Mouse (Mus musculus) retina, embryonic 14.5 days (tissue): ENCODE results near the gene Otogl.

Source experiments
- DNase-seq: peaks from one replicate; pipeline ENCODE4 v3.0.0-alpha.2; 2015; ENCODE audit warnings: low spot score

The Otogl gene

DNA sequence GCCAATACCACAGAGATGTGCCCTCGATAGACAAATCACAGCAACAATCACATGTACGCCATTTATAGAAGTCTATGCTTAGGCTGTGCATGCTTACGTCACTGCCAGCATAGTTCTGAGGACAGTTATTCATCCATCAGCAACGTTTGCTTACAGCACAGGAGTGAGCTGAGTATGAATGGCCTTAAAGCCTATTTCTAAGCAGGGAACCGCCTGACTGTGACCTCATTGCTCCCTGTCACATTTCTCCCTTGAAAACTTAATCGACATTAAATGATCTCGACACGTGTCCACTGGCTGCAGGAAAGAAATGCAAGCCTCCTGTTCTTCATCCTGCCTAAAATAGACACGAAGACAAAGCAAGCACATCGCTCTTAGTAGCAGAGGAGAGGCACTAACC lies 5.5 kb downstream of the Otogl start:
- peak; percentile 30 for DNase-seq

DNA sequence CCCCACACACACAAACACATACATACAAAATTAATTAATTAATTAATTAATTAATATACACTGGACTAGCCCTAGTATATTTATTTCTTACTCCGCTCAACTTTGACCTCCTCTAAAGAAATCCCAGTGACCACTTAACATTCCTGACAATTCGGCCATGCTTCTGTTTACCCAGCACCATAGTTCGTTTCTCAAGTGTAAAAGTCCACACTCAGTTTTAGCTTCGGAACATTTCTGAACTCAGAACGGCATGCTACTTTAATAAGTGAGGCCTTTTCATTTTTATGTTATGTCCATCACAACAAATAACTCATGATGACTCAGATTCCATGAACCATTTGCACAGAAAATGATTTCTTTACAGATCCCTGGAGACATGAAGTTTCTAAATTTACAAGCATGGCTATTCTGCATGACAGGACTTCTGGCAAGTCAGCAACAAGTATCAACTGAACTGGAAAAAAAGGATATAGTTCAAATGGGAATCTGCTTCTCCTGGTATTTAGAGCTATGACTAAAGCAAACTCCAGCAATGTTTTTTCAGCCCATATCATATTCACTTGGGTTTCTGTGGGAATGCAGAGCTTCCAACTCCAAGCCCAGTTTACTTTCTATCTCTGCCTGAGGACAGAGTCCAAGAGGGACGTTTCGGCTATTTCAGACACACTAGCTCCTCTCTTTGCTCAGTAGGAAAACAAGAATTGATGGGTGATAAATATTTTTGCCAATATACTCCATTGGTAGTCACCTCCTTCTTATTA lies 6.5 kb downstream of the Otogl start:
- DNase-seq = no peak

DNA sequence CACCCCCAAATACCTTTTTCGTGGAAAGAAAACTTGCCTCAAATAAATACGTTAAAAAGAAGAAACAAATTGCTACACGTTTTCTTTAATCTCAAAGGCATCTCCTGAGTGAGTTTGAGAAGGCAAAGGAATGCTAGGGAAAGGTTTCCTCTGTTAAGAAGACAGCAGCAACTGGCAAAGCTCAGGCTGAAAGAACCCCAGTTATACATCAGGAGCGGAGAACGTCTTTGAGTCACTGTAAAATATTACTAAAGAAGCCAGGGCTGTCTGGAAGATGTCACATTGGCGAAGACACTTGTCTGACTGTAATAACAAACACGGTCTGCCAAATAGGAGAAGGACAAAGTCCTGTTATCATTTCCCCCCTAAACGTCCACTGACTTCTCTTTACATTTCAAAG lies 10.0 kb downstream of the Otogl start:
- no peak for DNase-seq

DNA sequence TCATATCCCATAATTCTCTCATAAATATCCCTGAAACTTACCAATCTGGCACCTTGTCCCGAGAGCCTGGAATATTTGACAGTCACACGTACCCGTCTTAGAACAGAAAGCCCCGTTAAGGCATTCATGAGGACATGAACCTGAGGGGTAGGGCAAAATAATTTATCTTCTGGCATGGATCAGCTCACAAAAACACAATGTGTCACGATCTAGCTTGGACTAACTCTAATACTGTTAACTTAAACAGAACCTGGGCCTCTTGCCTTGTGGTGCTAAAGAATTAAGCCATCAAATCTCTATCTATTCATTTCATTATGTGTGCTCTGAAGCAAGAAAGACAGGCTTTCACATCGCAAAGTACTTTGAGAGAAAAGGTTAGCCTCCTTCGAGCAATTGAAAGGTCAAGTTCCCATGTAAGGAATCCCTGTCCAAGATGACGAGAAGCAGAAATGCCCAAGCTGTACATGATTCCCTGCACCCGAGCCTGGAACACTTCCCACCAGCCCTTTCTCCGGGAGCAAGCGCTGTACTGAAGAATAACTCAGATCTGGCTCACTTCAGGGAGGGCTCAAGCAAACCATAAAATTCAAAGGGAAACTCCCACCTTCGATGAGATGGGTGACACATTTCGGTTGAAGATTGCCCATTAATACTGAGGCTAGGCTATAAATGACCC lies 10.6 kb downstream of the Otogl start:
- no peak for DNase-seq

DNA sequence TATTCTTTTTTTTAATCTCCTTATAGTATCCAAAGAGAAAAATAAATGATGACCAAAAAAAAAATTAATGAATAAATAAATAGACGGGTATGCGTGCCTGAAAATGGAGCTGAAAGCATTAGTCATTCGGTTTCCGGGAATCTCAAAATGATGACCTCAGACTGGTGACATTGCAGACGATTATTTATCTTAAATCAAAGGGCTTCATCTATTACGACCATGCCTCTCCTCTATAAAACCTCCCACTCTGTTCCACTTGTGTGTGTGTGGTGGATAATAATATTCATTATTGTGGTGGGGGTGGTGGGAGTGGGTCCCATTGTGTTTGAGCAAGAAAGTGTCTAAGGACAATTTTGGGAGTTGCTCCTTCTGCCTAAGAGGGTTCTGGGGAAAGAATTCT lies 12.0 kb downstream of the Otogl start:
- DNase-seq = no peak

DNA sequence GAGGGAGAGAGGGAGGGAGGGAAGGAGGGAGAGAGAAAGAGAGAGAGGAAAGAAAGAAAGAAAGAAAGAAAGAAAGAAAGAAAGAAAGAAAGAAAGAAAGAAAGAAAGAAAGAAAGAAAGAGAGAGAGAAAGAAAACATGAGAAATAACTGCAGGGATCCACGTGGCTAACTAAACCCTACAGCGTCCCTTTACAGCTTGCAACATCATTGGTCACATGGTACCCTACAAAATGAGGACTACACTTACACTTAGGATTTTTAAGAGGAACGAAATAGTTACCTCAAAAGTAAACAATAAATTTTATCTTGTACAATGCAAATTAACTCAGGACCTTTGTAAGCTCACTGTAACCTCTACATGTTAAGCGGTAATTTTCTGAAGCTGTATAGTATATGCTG lies 15.8 kb downstream of the Otogl start:
- DNase-seq = no peak

DNA sequence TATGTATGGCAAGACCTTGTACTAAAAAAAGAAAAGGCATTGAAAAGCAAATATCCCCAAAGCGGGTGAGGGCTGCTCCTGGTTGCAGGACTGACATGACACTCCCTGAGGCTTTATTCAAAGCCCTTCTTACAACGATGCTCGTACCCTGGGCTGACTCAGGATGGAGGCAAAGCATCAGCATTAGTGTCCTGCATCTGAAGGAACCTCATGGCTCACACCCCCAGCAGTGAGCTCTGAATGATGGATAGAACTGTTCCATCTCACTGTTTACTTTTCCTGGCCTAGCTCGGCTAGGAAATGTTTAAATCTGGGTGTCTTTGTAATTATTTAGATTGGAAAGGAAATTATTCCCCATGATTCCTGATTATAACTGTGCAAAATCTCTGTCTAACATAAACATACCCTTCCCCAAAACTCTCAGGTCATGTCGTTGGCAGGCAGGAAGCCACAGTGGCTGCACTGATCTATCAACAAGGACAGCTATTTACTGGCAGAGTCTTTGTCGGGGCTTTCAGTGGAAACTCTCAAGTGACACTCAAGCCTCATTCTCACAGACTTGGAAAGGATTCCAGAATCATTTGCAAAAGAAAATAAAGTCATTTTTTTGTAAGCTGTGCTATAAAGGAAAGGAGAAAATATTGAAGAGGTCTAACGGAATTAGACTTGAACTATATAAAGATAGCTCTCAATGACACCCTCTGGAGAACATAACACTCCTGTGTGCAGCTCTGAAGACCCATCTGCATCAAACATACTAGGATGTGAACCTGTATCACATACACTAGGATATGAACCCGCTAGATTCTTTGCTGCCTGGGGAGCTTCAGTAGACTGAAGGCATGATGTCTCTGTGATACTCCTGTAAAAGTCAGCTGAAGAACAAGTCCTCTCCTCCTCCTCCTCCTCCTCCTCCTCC lies 17.0 kb downstream of the Otogl start:
- no peak for DNase-seq

DNA sequence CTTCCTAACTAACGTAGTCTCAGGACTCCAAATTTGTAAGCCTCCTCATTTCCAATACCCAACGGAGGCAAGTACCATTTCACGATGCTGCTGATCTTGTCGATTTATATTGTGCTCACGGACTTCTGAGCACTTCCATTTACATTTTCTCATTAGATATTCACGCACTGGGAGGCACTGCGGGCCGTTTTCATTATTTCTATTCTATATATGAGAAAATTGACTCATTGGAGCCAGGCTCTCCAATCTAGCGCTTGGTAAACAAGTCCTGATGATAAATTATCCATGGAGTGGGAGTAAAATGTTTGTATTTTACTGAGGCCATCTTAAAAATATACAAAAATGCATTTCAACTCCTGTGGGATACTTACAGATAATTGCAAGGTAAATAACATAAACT lies 21.5 kb downstream of the Otogl start:
- no peak for DNase-seq

DNA sequence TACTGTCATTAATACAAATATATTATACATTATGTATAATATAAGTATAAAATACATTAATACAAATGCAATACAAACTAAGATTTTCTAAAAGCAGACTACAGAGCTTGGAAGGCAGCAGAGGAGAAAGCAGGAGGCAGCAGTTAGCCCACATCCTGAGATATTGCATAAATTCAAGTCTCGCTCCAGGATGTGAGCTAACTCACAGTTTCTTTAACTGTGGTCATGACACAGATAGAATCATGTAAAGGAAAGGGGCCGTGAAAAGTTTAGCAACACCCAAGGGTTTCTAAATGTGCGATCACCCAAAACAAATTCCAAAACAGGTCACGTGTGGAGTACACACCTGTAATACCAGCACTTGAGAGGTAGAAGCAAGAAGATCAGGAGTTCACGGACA lies 39.4 kb downstream of the Otogl start:
- DNase-seq = no peak

DNA sequence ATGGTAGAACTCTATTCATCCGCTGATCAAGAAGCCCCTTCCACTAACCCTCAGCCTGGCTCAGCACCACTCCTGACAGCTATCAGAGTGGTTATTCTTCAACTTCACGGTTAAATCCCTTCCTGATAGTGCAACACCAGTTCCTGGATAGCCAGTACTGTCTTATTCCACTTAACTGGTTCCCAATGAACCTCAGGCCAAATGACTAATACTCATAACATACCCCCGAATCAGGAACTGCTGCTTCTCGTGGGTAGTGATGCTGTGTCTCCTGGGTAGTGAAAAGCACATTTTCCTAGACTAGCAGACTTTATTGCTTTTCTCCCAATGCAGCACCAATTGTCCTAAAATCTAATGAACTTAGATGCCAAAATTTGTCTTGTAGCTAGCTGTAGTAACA lies 39.8 kb downstream of the Otogl start:
- no peak for DNase-seq

DNA sequence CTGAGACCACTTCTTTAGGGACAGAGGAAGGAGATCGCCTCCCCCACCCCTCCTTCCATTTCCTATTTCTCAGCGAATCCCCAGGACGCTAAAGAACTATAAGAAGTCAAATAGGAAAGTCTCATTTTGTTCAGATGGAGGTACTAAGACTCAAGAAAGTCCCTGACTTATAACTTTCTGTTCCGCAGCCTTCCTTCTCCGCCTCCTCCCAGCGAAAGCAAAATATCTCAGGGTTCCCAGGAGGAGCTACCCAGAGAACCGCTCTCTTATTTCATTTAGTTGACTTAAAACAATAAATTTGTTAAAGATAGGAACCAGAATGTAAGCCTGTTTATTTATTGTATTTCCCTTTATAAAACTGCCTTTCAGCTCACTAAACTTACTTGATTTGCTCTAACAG lies 41.4 kb downstream of the Otogl start:
- no peak for DNase-seq

DNA sequence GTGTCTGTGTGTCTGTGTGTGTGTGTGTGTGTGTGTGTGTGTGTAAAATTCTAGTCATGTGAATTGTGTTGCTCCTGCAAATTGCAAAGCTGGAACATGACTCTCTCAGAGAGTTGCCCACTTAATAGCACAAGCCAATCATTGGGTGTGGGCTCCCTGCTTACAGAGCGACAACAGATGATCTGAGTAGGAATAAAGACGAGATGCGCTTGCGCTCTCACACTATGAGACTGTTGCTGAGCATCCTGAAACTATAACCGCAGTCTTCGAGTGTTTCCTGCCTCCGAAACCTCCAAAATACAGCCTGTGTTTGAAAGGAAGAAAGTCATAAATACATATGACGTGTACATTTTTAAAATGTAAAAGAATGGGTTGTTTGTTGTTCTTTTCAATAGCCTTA lies 43.0 kb downstream of the Otogl start:
- DNase-seq = no peak

DNA sequence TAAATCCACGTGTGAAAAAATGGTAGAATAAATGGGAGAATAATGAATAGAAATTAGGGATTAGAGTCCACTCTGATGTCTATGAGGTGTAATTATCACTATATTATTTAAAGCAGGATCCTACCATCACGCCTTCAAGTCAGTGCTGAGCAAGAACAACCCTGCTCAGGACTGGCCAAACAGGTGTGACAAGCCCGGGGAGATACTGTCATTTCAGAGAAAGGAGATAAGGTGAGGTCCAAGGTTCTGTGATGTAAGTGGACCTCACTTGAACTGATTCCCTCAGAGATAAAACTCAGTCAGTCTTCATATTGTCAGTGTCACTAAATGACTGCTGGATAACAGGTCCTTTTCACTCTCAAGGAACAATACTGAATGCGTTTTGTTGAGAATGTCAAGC lies 44.5 kb downstream of the Otogl start:
- no peak for DNase-seq

DNA sequence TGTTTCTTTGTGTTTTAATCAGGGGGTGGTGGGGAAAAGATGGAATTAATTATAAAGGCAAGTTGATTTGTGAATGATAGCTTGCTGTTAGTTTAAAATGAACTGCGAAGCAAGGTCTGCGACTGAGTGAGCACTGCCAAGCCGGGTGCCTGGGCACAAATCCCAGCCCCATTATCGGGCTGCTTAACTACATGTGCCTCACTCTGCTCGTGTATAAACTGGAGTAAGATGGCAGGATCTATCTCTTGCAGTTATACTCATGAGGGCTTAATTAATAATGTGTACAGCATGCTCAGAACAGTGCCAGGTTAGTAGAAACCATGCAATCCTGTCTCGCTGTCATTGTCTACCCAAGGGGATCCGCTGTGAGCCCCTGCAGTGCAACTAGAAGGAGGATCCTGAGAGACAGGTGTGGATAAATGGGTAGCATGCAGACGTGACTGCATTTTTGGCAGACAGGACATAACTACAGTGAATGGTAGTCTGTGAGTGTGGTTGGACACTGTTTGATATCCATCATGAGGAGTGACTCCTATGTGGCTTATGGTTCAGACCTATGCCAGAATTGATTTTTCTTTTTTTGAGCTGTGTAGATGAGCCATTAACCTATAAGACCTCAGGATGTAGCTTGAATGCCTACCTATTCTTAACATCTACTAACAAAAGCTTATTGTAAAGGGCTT lies 51.6 kb downstream of the Otogl start:
- DNase-seq = no peak

DNA sequence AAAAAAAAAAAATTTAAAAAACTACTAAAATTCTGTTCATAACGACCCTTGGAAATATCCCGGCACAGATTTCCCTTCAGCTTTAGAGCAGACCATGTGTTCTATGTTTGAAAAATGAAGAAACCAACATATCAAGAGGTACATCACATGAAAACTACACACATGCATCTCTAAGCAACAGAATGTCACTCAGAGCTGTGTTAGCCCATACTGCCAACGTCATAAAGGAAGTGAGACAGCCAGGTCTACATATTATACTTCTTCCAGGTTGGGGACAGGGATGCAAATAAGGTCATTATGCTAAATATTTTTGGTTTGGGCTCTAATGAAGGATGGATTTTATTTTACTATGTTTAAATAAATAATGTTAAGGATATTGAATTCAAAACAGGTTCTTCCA lies 52.7 kb downstream of the Otogl start:
- no peak for DNase-seq

DNA sequence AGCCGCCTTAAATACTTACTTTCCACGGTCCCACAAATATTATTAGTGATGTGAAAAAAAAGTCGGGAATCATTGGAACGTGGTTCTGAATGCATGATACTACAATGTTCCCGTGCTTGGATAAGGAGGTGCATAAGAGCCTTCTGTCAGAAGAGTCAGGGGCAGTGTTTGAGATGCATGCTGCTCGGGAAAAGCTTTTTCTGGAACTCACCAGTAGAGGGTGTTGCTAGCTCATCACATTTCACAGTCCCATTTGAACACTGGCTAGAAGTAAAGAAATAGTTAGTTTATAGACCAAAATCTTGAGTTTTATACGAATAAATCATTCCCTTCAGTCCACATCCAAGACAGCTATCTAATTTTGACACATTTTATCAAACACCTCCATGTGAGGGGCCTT lies 53.2 kb downstream of the Otogl start:
- DNase-seq = peak; percentile 79

DNA sequence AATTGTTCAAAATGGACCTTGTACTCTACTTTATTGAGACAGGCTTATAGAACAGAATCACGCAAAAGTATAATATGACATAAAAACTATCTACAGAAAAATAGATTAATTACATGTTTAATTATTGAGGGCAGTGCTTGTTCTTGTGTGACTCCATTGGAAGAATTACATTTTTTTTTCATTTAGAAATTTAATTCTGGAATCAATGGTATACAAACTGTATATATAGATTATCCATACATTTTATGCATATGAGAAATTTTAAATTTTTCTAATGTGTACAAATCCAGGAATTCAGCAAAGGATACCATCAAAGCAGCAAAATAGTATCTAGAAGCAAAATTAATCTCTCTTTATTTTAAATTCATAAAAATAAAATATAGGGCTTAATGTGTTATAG lies 67.0 kb downstream of the Otogl start:
- no peak for DNase-seq

DNA sequence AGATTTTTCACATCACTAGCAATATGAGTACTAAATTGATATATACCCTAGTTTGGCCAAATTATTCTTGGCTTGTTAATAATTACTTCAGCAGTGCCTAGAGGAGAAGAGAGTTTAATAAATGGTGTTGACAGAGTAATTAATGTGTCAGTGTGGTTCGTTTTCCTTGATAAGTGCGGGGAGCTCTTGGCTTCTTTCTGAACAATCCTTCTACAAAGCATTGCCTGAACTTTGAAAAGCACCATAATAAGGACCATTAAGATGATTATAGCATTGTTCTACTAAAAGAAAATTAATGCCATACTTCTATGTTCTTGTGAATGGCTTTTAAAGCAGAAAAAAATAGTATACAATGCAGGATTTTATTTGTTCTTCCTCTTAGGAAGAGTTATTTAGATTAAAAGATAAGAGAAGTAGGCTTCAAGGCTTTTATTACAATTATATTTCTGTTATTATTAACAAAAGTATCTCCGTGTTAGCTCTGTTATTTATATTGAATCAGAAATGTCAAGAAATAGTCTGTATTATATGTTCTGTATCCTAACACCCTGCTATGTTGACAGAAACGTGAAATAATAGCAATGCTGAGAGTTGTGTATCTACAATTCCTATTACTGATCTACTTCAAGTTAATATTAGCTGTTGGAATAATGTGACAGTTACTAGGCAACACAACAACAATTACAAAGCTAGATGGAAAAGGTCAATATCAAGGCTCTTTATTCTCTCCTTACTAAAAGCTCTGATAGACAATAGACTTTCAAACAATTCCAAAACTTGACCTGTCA lies 77.3 kb downstream of the Otogl start:
- no peak for DNase-seq

DNA sequence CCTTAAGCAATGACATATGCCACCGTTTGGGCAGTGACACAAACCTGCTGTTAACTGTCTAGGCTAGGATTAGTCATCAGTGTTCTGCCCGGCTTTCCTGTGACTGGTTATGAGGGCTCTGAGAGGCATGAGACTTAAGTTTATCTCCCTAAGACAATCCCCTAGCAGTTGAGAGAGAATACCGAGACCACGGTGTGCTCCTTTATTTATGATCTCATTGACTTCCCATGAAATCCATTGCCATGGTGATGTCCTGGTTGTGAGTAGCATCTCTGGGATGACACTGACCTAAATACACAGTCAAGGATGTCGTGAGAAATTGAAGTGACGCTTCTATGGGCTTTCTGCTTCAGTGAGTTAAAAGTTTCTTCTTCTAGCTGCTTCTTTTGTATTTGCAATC lies 82.8 kb downstream of the Otogl start:
- DNase-seq = peak; percentile 72

DNA sequence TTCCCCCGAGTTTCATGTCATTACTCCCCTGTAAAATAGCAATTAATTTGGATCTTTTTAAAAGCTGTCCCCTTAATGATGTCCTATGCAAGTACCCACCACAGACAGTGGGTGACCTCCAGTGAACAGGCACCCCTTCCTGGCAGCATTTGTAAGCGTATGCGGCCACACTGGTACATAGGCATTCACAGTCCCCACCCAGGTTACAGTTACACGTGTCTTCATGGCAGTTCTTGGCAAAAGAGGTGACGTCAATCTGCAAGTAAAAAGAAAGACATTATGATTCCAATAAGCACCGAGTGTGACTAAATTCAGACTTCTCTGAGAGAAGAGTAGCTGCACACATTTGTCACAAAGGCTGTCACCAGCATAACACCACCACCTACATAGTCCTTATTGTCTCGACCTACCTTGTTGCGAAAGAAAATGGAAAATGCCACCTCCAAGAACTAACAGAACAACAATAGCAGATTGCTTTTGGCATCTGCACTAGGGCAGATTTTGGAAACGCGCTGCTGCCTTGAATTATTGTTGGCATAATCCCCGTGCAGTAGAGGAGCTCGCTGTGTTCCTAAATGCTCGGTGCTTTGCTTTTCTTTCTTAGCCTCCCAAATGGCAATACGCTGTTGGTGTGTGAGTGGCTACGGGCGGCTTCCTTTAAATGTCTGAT lies 98.0 kb downstream of the Otogl start:
- DNase-seq = no peak
